Mouse (Mus musculus) liver, adult (tissue): ENCODE measurements at regions not wholly inside any gene's neighbourhood (a gene's known extent, or its start where the extent isn't known, plus 50 kb on each side); places are given as distances from the start of the nearest gene placed in this dataset.

Experiments used
- GATA4 ChIP-seq: IDR thresholded peaks from 2 replicates; pipeline ENCODE4 v1.6.1; 2014; ENCODE audit warnings: mild to moderate bottlenecking, low read length; ENCODE audit not compliant: insufficient replicate concordance

DNA sequence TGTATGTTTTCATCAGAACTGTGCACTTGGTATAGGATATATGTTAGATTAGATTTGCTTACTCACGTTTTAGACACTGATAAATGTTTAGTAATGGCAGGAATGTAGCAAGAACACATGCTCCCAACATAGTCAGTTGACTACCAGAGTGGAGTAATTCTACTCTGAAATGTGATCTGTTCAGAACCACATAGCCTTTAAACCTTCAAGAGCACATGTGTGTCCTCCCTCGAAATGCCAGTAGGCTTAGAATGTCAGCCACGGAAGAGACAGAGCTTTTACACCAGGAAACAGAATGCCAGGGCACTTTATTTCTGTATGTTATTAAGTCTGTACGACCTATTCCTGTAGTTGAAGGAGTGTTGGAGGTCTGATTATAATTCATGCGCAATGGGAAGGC is 51.3 kb upstream of the Cd28 start:
- TF ChIP-seq GATA4: no peak

DNA sequence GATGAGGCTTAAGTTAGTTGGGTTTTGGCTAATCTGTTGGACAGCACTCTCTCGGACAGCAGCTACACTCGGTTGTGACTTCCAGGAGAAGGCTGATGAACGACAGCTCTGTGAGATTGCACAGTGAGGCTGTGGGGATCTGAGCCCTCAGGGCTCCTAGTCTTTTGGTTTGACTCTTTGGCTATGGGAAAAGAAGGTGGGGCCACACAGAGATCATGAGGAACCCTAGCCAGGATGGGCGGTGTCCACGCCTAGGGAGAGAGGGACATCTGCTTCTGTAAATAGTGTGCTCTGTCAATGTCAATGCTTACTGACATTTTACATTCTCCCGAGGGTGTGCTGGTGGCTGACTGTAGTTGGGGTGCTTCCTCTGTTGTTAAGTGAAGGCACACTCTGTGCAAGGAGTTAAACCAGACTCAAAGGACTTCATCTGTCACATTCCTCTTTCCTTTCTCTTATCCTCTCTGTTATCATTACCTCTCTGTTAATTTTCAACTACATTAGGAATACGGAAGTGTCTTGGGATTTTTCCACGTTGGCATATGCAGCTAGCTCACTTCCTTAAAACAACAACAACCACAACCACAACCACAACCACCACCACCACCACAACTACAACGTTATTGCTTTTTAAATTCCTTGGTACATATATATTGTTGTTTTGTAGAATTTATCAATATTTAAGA is 54.2 kb upstream of the Cd28 start:
- peak; percentile 41; the same call in 1 of the 2 replicates for TF ChIP-seq GATA4

DNA sequence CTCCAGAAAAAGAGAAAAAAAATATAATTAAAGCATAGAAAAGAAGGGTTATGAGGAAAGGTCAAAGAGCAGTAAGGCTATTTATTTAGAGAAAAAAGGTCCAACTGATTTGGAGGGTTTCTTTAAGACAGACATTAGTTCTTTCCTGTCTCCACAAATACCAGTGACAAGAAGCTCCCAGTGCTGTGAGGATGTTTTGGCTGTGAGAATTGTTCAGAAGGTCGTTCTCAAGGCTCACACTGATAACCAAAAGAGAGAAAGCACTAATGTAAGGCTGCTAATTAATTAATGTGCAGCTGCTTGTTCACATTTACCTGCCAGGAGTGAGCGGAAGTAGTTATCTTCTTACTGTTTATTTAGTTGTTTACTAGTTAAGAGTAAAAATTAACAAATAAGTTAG is 54.7 kb upstream of the Cd28 start:
- TF ChIP-seq GATA4: peak; percentile 60; the same call in 1 of the 2 replicates

DNA sequence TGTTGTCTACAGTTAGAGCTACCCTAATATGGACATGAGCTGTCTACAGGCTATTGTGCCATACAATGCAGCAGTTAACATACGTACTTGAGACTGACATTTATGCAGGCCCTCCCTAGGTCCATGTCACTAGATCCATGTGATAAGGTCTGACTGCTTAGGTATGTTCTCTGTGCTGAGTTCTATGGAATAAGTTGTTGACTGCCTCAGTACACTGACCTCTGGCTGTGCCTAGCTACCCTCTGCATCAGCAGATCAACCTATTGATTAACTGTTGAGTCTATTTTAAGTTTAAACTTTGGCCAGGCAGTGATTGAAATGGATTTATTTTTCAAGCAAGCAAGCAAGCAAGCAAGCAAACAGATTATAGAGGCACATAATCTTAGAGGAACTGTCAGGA is 57.0 kb upstream of the Cd28 start:
- peak; percentile 56; the same call in 1 of the 2 replicates for TF ChIP-seq GATA4

DNA sequence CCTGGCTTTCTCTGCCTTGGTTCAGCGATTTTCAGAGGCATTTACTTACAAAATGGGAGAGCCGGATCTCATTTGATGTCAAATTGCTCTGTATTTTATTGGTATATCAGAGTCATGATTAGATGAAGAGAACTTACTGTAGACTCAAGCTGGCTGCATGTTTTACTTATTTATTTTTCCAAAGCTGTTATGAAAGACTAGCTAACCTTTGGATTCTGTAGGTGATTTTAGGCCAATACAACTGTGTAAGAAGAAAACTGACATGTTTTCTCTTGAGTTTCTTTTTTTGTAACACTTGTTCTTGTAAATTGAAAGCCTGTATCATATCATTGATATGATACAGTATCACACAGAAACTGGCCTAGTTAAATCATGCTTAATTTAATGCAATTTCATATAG is 57.6 kb upstream of the Cd28 start:
- no peak for TF ChIP-seq GATA4

DNA sequence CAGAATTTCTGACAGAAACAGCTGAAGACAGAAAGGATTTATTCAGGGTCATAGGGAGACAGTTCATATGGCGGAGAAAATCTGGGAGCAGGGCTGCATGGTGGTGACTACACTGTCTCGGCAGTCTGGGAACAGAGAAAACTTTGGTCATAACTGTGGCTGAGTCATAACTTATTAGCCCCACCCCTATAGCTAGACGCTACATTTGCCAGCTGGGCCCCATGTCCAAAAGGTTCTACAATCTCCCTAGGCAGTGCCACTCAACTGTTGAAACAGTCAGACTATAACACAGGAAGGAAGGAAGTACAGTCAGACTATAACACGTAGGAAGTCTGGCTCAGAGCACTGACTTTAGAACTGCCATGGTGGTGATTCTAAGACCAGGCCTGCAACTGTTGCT is 58.2 kb upstream of the Cd28 start:
- no peak for TF ChIP-seq GATA4

DNA sequence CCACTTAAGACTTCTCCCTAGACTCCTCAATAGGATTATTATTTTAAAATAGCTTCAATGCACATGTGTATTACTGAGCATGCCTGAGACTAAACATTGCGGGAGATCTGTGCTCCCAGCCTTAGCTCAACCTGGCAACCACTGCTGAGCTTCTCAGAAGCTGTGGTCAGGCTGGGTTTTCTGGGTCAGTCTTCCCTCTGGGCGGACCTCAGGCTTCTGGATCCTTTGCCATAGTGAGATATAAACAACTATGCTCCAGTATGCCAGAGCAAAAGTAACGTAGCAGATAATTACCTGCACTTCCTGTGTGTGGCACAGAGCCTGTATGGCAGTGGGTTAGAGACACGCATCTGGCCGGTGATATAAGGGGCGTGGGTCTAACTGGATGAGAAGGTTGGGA is 59.1 kb upstream of the Cd28 start:
- TF ChIP-seq GATA4: no peak

DNA sequence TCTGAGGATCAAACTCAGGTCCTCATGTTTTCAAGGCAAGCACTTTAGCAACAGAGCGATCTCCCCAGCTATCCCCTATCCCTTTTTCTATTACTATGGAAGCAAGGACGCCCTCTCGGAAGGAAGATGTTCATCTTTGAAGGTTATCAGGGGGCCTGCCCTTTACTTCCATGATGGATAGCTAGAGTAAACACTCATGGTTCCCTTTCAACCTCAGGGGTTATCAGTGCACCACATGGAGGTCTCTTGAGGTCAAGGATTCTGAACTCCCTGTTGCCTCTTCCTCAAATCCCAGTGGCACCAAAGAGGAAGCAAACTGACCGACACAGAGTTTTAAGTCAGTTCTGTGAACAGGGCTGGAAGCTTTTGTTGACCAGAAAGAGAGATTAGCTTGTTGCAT is 59.6 kb upstream of the Cd28 start:
- TF ChIP-seq GATA4: peak; percentile 85

DNA sequence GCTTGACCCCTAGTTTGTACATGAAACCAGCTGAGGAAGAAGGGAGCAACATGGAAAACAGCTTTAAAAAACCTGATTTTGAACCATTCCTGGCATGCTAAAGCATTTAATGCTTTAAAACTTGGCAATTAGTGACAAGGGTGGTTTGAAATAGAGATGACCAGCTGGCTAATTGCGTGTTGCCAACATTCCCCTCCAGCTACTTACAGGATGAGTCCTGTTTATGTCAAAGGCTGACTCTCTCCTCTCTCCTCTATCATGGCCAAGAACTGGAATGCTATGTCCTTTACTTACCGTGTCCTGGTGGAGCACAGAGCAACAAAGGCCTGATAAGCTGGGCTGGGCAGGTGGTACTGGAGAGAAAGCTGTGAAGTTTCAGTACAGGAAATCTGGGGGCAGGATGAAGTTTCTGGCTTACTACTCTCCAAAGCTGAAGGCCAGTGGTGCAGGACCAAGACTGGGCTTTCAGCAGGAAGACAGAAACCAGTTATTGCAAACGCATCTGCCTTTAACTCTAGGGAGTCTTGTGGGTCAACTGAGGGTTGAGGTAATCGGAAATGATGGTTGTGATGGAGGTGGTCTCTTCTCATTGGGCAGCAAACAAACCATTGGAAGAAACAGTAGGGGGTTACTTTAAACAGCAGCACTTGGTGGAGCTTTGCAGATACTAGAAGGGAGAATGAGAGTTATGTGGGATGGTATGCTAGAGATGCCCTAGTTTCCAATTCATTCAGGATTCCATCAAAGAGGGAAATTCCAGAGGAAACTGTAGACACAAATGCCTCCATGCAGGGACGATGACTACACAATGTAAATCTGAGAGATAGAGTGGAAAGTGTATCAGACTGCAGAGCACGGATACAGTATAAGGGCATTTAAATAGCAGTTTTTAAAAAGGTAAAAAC is 60.7 kb upstream of the Cd28 start:
- TF ChIP-seq GATA4: no peak

DNA sequence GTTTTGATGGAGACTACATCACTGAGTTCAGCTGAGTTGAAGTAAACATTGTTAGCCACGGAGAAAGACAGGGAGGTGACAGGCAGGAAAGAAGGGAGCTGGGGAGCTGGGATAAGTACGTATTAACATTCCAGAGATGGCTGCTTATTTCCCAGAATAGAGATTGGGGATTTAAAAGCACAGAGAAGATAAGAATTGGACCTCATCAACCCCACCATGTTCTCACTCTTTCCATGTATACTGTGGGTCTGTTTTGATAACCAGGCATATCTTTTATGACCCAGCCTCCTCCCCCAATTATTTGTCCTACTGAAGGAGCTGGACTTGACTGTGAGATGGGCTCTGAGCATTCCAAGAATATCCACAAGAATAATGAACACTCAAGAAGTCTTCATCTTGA is 61.4 kb upstream of the Cd28 start:
- peak; percentile 91 for TF ChIP-seq GATA4

DNA sequence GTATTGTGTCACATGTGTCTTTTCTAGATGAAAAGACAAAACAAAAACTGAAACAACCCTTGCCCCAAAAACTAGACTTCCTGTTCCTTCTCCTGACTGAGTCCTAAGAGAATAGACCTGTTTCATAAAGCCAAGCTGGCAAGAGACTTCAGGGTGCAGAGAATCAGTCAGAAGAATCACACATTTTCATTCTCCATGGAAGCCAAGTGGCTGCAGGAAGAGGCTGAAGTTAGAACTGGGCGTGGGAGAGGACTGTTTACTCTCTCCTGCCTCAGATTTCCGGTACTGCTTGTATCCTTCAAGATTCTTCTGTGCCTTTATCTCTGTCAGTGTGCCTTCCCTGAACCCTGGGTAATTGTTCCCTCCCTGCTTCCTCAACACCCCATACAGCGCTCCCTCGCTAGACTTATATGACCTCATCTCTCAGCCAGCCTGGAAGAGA is 64.0 kb upstream of the Cd28 start:
- TF ChIP-seq GATA4: peak; percentile 98

DNA sequence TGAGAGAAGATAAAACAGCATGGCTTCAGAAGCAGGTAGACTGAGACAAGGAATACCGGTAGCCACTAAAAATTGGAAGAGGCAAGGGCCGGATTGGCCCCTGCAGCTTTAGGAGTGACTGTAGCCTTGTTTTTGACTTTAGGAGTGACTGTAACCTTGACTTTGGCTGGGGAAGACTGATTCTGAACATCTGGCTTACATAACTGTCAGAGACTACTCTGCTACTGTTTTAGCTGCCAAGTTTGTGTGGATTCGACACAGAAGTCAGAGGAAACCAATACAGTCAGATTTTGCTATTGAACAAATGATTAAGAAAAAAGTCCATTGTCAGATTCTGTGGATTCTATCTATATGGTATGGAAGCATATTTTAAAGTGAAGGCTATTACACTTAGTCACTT is 66.4 kb upstream of the Cd28 start:
- TF ChIP-seq GATA4: no peak

DNA sequence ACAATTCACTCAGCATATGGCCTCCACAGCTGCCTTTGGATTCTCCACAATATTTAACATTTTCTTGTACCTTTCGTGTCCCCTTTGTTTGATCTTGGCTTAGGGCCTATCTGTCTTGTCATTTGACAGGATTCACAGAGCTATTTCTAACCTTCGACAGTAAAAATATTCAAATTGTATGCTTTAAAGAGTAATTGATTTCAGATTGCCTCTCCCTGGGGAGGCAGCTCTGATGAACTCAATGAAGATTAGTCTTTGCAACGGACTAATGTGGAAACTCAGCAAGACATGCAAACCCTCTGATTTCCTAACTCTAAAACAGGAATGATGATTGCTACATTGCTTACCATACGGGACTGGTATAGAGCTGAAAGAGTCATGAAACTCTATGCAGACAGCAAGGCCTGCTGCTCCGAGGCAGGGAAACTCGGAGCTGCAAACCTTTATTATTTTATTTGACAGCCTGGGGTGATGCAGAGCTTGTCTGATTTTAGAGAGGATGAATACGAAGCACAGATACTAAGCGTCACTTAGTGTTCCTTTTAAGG is 67.2 kb upstream of the Cd28 start:
- no peak for TF ChIP-seq GATA4

DNA sequence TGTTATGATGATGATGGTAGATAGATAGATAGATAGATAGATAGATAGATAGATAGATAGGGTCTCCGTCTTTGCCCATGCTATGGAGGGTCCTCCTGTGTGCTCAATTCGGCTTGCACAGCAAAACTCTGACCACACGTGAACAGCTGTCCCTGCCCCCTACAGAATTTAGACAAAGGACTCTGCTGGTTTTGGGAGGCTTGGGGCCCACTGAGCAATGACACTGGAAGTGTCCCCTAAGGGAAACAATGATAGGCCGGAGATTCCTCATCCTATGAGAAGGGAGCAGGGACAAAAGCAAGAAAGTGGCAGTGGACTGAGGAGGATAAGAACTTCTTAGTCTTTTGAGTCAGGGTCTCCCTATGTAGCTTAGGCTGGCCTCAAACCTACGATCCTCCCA is 69.8 kb upstream of the Cd28 start:
- no peak for TF ChIP-seq GATA4

DNA sequence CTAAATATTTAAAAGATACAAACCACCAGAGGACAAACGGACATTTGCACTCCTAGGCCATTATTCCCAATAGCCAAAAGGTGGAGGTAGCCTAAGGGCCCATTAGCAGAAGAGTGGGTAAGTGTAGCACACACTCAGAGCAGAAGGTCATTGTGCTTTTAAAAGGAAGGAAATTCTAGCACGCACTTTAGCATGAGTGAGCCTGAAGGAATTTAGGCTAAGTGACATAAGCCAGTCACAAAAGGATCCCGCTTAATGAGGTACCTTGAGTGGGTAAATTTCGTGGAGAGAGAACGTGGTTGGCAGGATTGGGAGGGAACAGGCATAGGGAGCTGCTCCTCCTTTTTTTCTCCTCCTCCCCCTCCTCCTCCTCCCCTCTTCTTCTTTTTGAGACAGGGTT is 70.4 kb upstream of the Cd28 start:
- TF ChIP-seq GATA4: no peak

DNA sequence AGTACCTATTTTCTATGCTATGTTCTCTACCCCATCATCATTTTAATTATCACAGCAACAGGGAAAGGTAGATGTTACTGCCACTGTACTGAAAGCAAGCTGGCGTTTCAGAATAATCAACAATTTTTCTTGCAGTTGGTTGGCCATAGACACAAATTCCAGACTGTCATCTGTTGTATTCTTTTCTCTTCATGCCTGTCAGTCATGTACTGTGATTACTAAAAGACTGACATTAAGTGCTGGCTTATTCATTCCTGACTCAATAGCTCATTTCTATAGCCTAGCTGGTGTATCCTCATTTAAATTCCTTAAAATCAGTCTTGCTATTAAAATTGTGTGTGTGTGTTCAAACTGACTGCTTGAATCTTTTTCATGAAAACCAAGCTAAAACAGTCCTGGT is 71.4 kb upstream of the Cd28 start:
- TF ChIP-seq GATA4: no peak
